Mouse (Mus musculus) midbrain, postnatal 0 days (tissue): ENCODE measurements at regions not wholly inside any gene's neighbourhood (a gene's known extent, or its start where the extent isn't known, plus 50 kb on each side); places are given as distances from the start of the nearest gene placed in this dataset.

Source experiments
- ATAC-seq: fragments of 200-750 bp; cut with Nextera tagmentation; 2 replicates; pipeline ENCODE4 v1.8.0; 2017; ENCODE audit warnings: moderate number of reproducible peaks, mild to moderate bottlenecking, moderate TSS enrichment, moderate library complexity; ENCODE audit not compliant: low FRiP score
- DNase-seq: peaks from one replicate; pipeline ENCODE4 v3.0.0-alpha.2; 2015; ENCODE audit warnings: low spot score
- H3K27ac ChIP-seq: fragments of 300-500 bp; sonication (generic); 2 replicates; pipeline ENCODE4 v1.5.1; 2014; ENCODE audit warnings: low read depth, mild to moderate bottlenecking, low read length, mixed read lengths
- H3K27me3 ChIP-seq: fragments of 300-500 bp; sonication (generic); 2 replicates; pipeline ENCODE4 v1.6.1; 2014; ENCODE audit warnings: low read length, control low read depth, mixed read lengths; ENCODE audit not compliant: insufficient read depth
- H3K36me3 ChIP-seq: fragments of 300-500 bp; sonication (generic); 2 replicates; pipeline ENCODE4 v1.6.1; 2014; ENCODE audit warnings: low read length, control low read depth, mixed read lengths; ENCODE audit not compliant: insufficient read depth
- H3K4me1 ChIP-seq: fragments of 300-500 bp; sonication (generic); 2 replicates; pipeline ENCODE4 v1.6.1; 2014; ENCODE audit warnings: mild to moderate bottlenecking, control low read depth, antibody characterized with exemption, low read length, mixed read lengths; ENCODE audit not compliant: insufficient read depth
- H3K4me2 ChIP-seq: fragments of 300-500 bp; sonication (generic); 2 replicates; pipeline ENCODE4 v1.6.1; 2014; ENCODE audit warnings: low read depth, mild to moderate bottlenecking, low read length, mixed read lengths; ENCODE audit not compliant: poor library complexity, severe bottlenecking
- H3K4me3 ChIP-seq: fragments of 300-500 bp; sonication (generic); 2 replicates; pipeline ENCODE4 v1.5.1; 2014; ENCODE audit warnings: low read depth, mild to moderate bottlenecking, low read length, moderate library complexity
- H3K9ac ChIP-seq: fragments of 300-500 bp; sonication (generic); replicated peaks from 2 replicates; pipeline ENCODE4 v1.6.1; 2014; ENCODE audit warnings: mild to moderate bottlenecking, low read length, moderate library complexity, mixed read lengths; ENCODE audit not compliant: poor library complexity, severe bottlenecking
- H3K9me3 ChIP-seq: fragments of 300-500 bp; sonication (generic); 2 replicates; pipeline ENCODE4 v1.6.1; 2016; ENCODE audit warnings: low read length, control low read depth
- CTCF ChIP-seq: IDR thresholded peaks from 2 replicates; pipeline ENCODE4 v1.5.1; 2016; ENCODE audit warnings: antibody characterized with exemption, mild to moderate bottlenecking
- WGBS: fragments of 180-500 bp; shearing (Covaris S2); extraction: QIAGEN DNeasy Blood & Tissue Kit; methylation state at CpG from one replicate; pipeline ENCODE4 v1.1.7; 2014; 5-methylcytosine and 5-hydroxymethylcytosine counted together

DNA sequence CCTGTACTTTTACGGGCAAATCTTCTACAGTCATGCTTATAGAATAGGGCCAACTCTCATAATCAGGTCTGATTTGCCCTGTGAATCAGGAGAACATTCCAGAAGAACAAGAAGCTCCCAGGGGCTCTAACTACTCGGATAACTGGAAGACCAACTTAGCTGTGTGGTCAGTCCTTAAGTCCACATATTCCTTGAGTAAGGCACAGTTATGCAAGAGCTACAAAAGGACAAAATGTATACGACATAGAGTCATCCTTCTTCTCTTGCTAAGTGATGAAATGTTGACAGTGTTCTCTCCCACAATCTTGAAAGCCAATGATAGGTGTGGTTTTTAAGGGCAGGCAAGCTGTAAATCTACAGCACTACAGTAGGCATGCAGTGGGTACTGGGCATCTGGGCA, 310.7 kb upstream of the Pitrm1 start:
- DNase-seq (no peak), ATAC-seq (no peak)
- Histone ChIP-seq H3K9me3 (no peaks in the 10 kb centered on the region), H3K9ac (no peak overlapping the region), H3K4me2 (no peak overlapping the region), H3K4me3 (no peak overlapping the region), H3K27ac (no peak overlapping the region), H3K4me1 (no peaks in the 10 kb centered on the region), H3K36me3 (no peaks in the 10 kb centered on the region), H3K27me3 (no peaks in the 10 kb centered on the region)
- WGBS: 89% methylated on average over 3 of the region's 3 CpGs
- no peak for TF ChIP-seq CTCF

DNA sequence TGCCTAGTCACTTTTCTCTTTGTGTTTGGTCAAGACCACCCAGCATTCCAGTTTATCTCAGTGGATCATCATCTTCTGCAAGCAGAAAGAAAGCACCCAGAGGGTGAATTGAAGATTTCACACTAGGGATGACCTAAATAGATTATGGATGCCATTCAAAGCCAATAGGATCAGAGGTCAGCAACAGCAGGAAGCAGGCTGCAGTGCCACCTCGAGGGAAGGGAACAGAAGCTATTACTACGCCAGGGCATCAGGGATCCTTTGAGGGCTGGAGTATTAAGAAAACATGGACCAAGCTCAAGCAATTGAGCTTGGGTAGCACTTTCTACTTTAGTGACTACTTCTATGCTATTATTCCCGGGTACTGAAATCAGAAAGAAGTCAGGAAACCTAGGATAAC, 307.1 kb upstream of the Pitrm1 start:
- Histone ChIP-seq H3K4me1 (no peaks in the 10 kb centered on the region), H3K4me2 (no peak overlapping the region), H3K36me3 (no peaks in the 10 kb centered on the region), H3K9me3 (no peaks in the 10 kb centered on the region), H3K4me3 (no peak overlapping the region), H3K27me3 (no peaks in the 10 kb centered on the region), H3K9ac (no peak overlapping the region), H3K27ac (no peak overlapping the region)
- no peak for DNase-seq
- WGBS: 37% methylated on average over 3 of the region's 3 CpGs
- ATAC-seq: no peak
- 0 out of 2 replicates have a peak, but pooled peaks have one; percentile 9 for TF ChIP-seq CTCF

- no peaks in the 10 kb centered on the region for H3K9me3 ChIP-seq
- no peaks in the 10 kb centered on the region for H3K36me3 ChIP-seq
- H3K27ac ChIP-seq: no peak overlapping the region
- H3K4me3 ChIP-seq: no peak overlapping the region
- DNase-seq: no peak
- TF ChIP-seq CTCF: no peak
- H3K4me1 ChIP-seq: no peaks in the 10 kb centered on the region
- no peaks in the 10 kb centered on the region for H3K27me3 ChIP-seq
- 87% methylated on average over 5 of the region's 5 CpGs for WGBS
- ATAC-seq: no peak
- no peak overlapping the region for H3K4me2 ChIP-seq
- no peak overlapping the region for H3K9ac ChIP-seq
These were observed 306.4 kb upstream of the Pitrm1 start for GRCm38 (mm10) chr13:6241472-6242123.

GRCm38 (mm10) chr13:6250106-6250505, 297.8 kb upstream of the Pitrm1 start:
- Histone ChIP-seq H3K9me3 (no peaks in the 10 kb centered on the region), H3K27ac (no peak overlapping the region), H3K9ac (no peak overlapping the region), H3K4me1 (no peaks in the 10 kb centered on the region), H3K4me3 (no peak overlapping the region), H3K27me3 (no peaks in the 10 kb centered on the region), H3K36me3 (no peaks in the 10 kb centered on the region), H3K4me2 (no peak overlapping the region)
- ATAC-seq: no peak
- WGBS: 92% methylated on average over 3 of the region's 3 CpGs
- no peak for TF ChIP-seq CTCF
- DNase-seq: no peak

GRCm38 (mm10) chr13:6251025-6251862, 296.7 kb upstream of the Pitrm1 start:
- Histone ChIP-seq H3K27ac (no peak overlapping the region), H3K4me1 (no peaks in the 10 kb centered on the region), H3K9me3 (no peaks in the 10 kb centered on the region), H3K4me2 (no peak overlapping the region), H3K36me3 (no peaks in the 10 kb centered on the region), H3K4me3 (no peak overlapping the region), H3K27me3 (no peaks in the 10 kb centered on the region), H3K9ac (no peak overlapping the region)
- peak; percentile 52; the same call in 1 of the 2 replicates for ATAC-seq
- WGBS: 54% methylated on average over 4 of the region's 4 CpGs
- DNase-seq: peak; percentile 48
- TF ChIP-seq CTCF: no peak

GRCm38 (mm10) chr13:6252100-6252499, 295.8 kb upstream of the Pitrm1 start:
- ATAC-seq (no peak), DNase-seq (no peak)
- 91% methylated on average over 3 of the region's 3 CpGs for WGBS
- Histone ChIP-seq H3K36me3 (no peaks in the 10 kb centered on the region), H3K4me1 (no peaks in the 10 kb centered on the region), H3K27ac (no peak overlapping the region), H3K9me3 (no peaks in the 10 kb centered on the region), H3K4me3 (no peak overlapping the region), H3K4me2 (no peak overlapping the region), H3K27me3 (no peaks in the 10 kb centered on the region), H3K9ac (no peak overlapping the region)
- no peak for TF ChIP-seq CTCF
